Mouse (Mus musculus): ENCODE measurements at regions not wholly inside any gene's neighbourhood (a gene's known extent, or its start where the extent isn't known, plus 50 kb on each side); places are given as distances from the start of the nearest gene placed in this dataset.
A peak's percentile ranks its signal among the peaks of the same experiment; 100 is the strongest.
"Not testable (repeated sequence)": the region's sequence is repeated elsewhere in the genome, so short reads cannot be mapped to it uniquely, and the experiment has no call there.

DNA sequence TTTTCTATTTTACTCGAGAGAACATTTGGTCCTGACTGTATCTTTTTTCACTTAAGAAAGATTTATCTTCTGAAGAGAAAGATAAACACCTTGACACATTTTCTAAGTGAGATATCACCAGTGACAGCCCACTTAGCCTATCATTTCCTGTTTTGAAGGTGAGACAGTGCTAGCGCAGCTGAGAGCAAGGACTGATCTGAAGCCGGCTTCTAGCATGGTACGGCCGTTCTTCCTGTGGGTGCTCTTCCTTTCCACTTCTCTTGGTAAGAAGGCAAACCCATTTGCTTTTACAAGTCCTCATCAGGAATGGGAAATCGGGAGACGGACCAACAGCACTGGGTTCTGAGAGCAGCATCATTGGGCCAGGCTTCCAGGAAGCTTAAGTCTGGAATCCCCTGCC lies 293.1 kb downstream of the Dad1 start:
- no peak overlapping the region; the same call in 1 of the 2 replicates for H3K9ac ChIP-seq (ENCODE audit: insufficient read depth, low read depth)
- no peaks in the 10 kb centered on the region for H3K79me2 ChIP-seq (replicated peaks; ENCODE audit: control insufficient read depth, extremely low read depth, insufficient read depth, poor library complexity, severe bottlenecking)
- H3K36me3 ChIP-seq (replicated peaks in 1 of 2; ENCODE audit: control insufficient read depth in 1 of 2, insufficient read depth in 1 of 2, low read length in 1 of 2) = no peaks in the 10 kb centered on the region
- H3K27me3 ChIP-seq (replicated peaks) = no peaks in the 10 kb centered on the region
- dilution Hi-C loops (cut with MboI; ENCODE audit: extremely low pct_ligation_motif_present, extremely low pct_unique_long_range_greater_than_20kb, low sequenced_read_pairs) = no loop called here
- in situ Hi-C loops (cut with MboI; ENCODE audit: low pct_ligation_motif_present, low pct_unique_long_range_greater_than_20kb, low sequenced_read_pairs) = no loop called here
- peak overlapping the region; percentile 91; the same call in 1 of the 2 replicates for H3K4me2 ChIP-seq (ENCODE audit: insufficient read depth, low read depth, poor library complexity, severe bottlenecking)
- H3K4me1 ChIP-seq (ENCODE audit: control insufficient read depth in 1 of 2, insufficient read depth in 2 of 2) = 0 out of 4 replicates have a peak, but pooled peaks cover 0 to 3% of the 10 kb centered on the region in 2 experiments
- no peak for DNase-seq (ENCODE audit: extremely low read depth)
- no peak overlapping the region for H3K27ac ChIP-seq (ENCODE audit: insufficient read depth, low read depth)
- TF ChIP-seq JUN (IDR thresholded peaks at IDR 0.05; ENCODE audit: insufficient read depth, low read depth, low read length) (no peak), SIN3A (IDR thresholded peaks at IDR 0.05; ENCODE audit: low read length) (no peak), MAZ (IDR thresholded peaks at IDR 0.05; ENCODE audit: low read depth, low read length) (no peak), ELF1 (IDR thresholded peaks at IDR 0.05; ENCODE audit: low read depth, low read length) (no peak), MYC (IDR thresholded peaks at IDR 0.05; ENCODE audit: low read depth, low read length) (no peak), MAFK (IDR thresholded peaks at IDR 0.05; ENCODE audit: insufficient replicate concordance, low read length) (no peak), CHD1 (IDR thresholded peaks at IDR 0.05; ENCODE audit: low read depth, low read length) (no peak), USF2 (conservative IDR thresholded peaks at IDR 0.05; ENCODE audit: low read depth, low read length) (no peak), ZKSCAN1 (IDR thresholded peaks at IDR 0.05; ENCODE audit: borderline replicate concordance, low read depth, low read length) (no peak)
- no peak overlapping the region for H3K4me3 ChIP-seq (replicated peaks in 1 of 3; ENCODE audit: low read depth in 2 of 3, low read length in 2 of 3, poor library complexity in 1 of 3)
- no peaks in the 10 kb centered on the region for H3K9me3 ChIP-seq (replicated peaks; ENCODE audit: low read length)

DNA sequence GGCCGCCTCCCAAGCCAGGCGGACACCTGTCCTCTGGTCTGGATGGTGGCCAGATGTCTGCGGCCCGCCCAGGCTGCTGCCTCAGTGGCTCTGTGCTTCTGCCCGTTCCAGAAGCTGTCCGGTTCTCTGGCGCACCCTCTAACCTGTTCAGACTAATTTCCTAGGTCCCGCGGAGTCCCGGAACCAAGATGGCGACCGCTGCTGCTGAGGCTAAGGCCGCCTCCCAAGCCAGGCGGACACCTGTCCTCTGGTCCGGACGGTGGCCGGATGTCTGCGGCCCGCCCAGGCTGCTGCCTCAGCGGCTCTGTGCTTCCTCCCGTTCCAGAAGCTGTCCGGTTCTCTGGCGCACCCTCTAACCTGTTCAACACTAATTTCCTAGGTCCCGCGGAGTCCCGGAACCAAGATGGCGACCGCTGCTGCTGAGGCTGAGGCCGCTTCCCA lies 318.1 kb downstream of the Dad1 start:
- in situ Hi-C loops (cut with MboI; ENCODE audit: low pct_ligation_motif_present, low pct_unique_long_range_greater_than_20kb, low sequenced_read_pairs); DNase-seq (ENCODE audit: extremely low read depth); H3K36me3 ChIP-seq (replicated peaks in 1 of 2; ENCODE audit: control insufficient read depth in 1 of 2, insufficient read depth in 1 of 2, low read length in 1 of 2); H3K79me2 ChIP-seq (replicated peaks; ENCODE audit: control insufficient read depth, extremely low read depth, insufficient read depth, poor library complexity, severe bottlenecking); H3K4me3 ChIP-seq (replicated peaks in 1 of 3; ENCODE audit: low read depth in 2 of 3, low read length in 2 of 3, poor library complexity in 1 of 3); H3K9ac ChIP-seq (ENCODE audit: insufficient read depth, low read depth); H3K4me1 ChIP-seq (ENCODE audit: control insufficient read depth in 1 of 2, insufficient read depth in 2 of 2); H3K27ac ChIP-seq (ENCODE audit: insufficient read depth, low read depth); H3K27me3 ChIP-seq (replicated peaks); H3K4me2 ChIP-seq (ENCODE audit: insufficient read depth, low read depth, poor library complexity, severe bottlenecking); dilution Hi-C loops (cut with MboI; ENCODE audit: extremely low pct_ligation_motif_present, extremely low pct_unique_long_range_greater_than_20kb, low sequenced_read_pairs); H3K9me3 ChIP-seq (replicated peaks; ENCODE audit: low read length): not testable (repeated sequence)

GRCm38 (mm10) chr14:53935336-53935735 lies 318.6 kb downstream of the Dad1 start:
- DNase-seq (ENCODE audit: extremely low read depth); H3K79me2 ChIP-seq (replicated peaks; ENCODE audit: control insufficient read depth, extremely low read depth, insufficient read depth, poor library complexity, severe bottlenecking); H3K4me2 ChIP-seq (ENCODE audit: insufficient read depth, low read depth, poor library complexity, severe bottlenecking); H3K27ac ChIP-seq (ENCODE audit: insufficient read depth, low read depth); dilution Hi-C loops (cut with MboI; ENCODE audit: extremely low pct_ligation_motif_present, extremely low pct_unique_long_range_greater_than_20kb, low sequenced_read_pairs); H3K27me3 ChIP-seq (replicated peaks); H3K9ac ChIP-seq (ENCODE audit: insufficient read depth, low read depth); H3K9me3 ChIP-seq (replicated peaks; ENCODE audit: low read length); H3K4me3 ChIP-seq (replicated peaks in 1 of 3; ENCODE audit: low read depth in 2 of 3, low read length in 2 of 3, poor library complexity in 1 of 3); H3K36me3 ChIP-seq (replicated peaks in 1 of 2; ENCODE audit: control insufficient read depth in 1 of 2, insufficient read depth in 1 of 2, low read length in 1 of 2); in situ Hi-C loops (cut with MboI; ENCODE audit: low pct_ligation_motif_present, low pct_unique_long_range_greater_than_20kb, low sequenced_read_pairs); H3K4me1 ChIP-seq (ENCODE audit: control insufficient read depth in 1 of 2, insufficient read depth in 2 of 2): not testable (repeated sequence)
